Mouse (Mus musculus) midbrain, embryonic 11.5 days (tissue): ENCODE measurements around the gene Xkr8. TPM values are rescaled to one million over a fixed set of nuclear protein-coding genes. Genes with fewer than 3 reads are reported as not detected.
"Not testable (repeated sequence)": the region's sequence is repeated elsewhere in the genome, so short reads cannot be mapped to it uniquely, and the experiment has no call there.

Source experiments
- ATAC-seq: fragments of 200-750 bp; cut with Nextera tagmentation; 2 replicates; pipeline ENCODE4 v1.8.0; 2017; ENCODE audit warnings: moderate TSS enrichment, moderate library complexity; ENCODE audit not compliant: low FRiP score
- DNase-seq: peaks from one replicate; pipeline ENCODE4 v3.0.0; 2015; ENCODE audit warnings: low spot score; ENCODE audit errors: missing footprints
- H3K27ac ChIP-seq: fragments of 300-500 bp; sonication (generic); 2 replicates; pipeline ENCODE4 v1.5.1; 2014; ENCODE audit warnings: low read depth, low read length
- H3K27me3 ChIP-seq: fragments of 300-500 bp; sonication (generic); 2 replicates; pipeline ENCODE4 v1.6.1; 2014; ENCODE audit warnings: mild to moderate bottlenecking, low read length, moderate library complexity, mixed read lengths; ENCODE audit not compliant: control insufficient read depth, insufficient read depth
- H3K36me3 ChIP-seq: fragments of 300-500 bp; sonication (generic); 2 replicates; pipeline ENCODE4 v1.6.1; 2014; ENCODE audit warnings: mild to moderate bottlenecking, low read length, moderate library complexity, mixed read lengths; ENCODE audit not compliant: control insufficient read depth, insufficient read depth
- H3K4me1 ChIP-seq: fragments of 300-500 bp; sonication (generic); 2 replicates; pipeline ENCODE4 v1.6.1; 2014; ENCODE audit warnings: low read length; ENCODE audit not compliant: control insufficient read depth, insufficient read depth
- H3K4me2 ChIP-seq: fragments of 300-500 bp; sonication (generic); 2 replicates; pipeline ENCODE4 v1.6.1; 2014; ENCODE audit warnings: mild to moderate bottlenecking, moderate library complexity
- H3K4me3 ChIP-seq: fragments of 300-500 bp; sonication (generic); 2 replicates; pipeline ENCODE4 v1.5.1; 2014; ENCODE audit warnings: low read depth, low read length
- H3K9ac ChIP-seq: fragments of 300-500 bp; sonication (generic); 2 replicates; pipeline ENCODE4 v1.6.1; 2014; ENCODE audit warnings: low read length
- H3K9me3 ChIP-seq: fragments of 300-500 bp; sonication (generic); 2 replicates; pipeline ENCODE4 v1.6.1; 2016; ENCODE audit warnings: low read length; ENCODE audit not compliant: control insufficient read depth
- WGBS: fragments of 180-500 bp; shearing (Covaris S2); extraction: QIAGEN DNeasy Blood & Tissue Kit; methylation state at CpG from one replicate; pipeline ENCODE4 v1.1.7; 2014; 5-methylcytosine and 5-hydroxymethylcytosine counted together
- polyA plus RNA-seq: library from polyadenylated mRNA; unstranded; fragments of >200 nt; fragmentation: Nextera tagmentation; extraction: Ambion mirVana; gene quantifications from 2 replicates; pipeline ENCODE4 v1.2.1, GENCODE M21; 2014

The Xkr8 gene
- 3.5 and 4.5 TPM in 2 replicates for polyA plus RNA-seq

DNA sequence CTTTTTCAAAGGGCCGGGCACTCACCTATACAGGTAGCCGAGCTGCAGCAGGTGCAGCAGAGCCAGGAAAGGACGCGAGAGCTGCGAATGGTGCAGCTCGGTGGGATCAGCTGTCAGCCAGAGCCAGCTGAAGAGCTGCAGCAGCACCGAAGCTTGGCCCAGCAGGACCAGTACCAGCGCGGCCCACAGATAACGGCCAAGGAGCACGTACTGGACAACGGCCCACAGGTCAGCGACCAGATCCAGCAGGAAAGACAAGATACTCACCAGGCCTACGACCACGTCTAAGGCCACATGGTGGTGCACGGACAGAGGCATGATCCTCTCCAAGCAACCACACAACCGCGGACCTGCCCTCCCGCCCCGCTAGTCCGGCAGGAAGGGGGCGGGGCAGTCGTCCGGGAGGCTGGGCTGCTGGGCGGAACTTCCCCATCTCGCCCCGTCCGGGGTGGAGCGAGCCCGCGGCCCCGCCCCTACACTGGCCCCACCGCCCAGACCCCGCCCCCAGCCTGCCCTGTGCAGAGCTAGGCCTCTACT lies at the start of gene Xkr8:
Xkr8 (minus strand) TSS at position 399 of the 537 bp plus-strand sequence.
- H3K9me3 ChIP-seq = no peaks in the 10 kb centered on the region
- 2% methylated on average over 34 of the region's 34 CpGs for WGBS
- peak; percentile 98 for ATAC-seq
- H3K27me3 ChIP-seq = no peaks in the 10 kb centered on the region
- peak within 1 kb of the TSS; percentile 57 for H3K4me3 ChIP-seq
- H3K27ac ChIP-seq = no peak within 1 kb of the TSS
- DNase-seq = peak; percentile 98
- peak within 1 kb of the TSS; percentile 89 for H3K4me2 ChIP-seq
- peak within 1 kb of the TSS; percentile 67 for H3K9ac ChIP-seq
- H3K36me3 ChIP-seq = no peaks in the 10 kb centered on the region
- peaks cover 4% of the 10 kb centered on the region for H3K4me1 ChIP-seq

DNA sequence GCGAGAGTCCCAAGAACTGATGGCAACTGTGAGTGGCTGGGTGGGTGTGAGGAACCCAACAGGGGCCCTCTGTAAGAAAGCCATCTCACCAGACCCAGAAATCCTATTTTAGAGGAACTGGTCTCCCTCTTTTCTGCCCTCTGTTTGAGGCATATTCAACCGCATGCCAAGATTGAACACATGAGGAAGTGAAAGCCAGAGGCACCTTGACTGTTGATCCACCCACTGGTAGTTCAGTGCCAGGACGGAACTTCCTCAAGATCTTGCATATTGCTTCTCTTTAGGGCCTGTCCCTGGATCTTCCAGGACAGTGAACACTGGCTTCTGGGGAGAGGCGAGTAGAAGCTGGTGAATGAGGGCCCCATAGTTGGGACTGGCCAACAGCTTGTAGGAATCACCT lies 47.9 kb upstream of the Xkr8 start:
- peaks cover 23% of the 10 kb centered on the region for H3K36me3 ChIP-seq

DNA sequence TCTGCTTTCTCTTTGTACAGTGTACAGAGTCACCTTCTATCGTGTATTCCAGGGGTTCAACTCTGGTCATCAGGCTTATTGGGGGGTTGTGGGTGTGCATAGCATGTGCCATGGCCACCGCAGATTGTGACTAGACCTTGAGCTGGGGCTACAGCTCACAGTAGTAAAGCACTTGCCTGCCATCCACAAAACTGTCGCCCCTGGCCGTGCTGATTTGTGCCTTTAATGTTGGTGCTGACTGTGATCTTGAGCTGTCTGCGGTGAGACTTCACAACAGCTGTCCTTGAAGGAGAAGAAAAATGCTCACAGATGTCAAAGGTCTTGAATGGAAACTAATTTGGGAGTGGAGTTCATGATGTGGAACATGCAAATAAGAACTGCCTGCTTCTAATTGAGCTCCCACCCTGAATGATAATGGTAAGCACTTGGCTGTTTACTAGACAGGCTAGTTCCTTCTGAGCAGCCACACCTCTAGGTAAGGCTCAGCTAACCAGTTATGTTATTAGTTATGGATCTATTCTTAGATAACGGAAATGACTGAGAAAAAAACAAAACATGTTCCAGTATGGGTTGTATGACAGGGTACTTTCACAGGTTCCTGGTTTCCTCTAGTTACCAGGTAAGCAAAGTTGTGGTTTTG lies 46.3 kb upstream of the Xkr8 start:
- H3K4me3 ChIP-seq = no peak overlapping the region
- WGBS = 92% methylated on average over 6 of the region's 6 CpGs
- DNase-seq (peak; percentile 23), ATAC-seq (no peak)
- no peak overlapping the region for H3K4me2 ChIP-seq
- no peaks in the 10 kb centered on the region for H3K4me1 ChIP-seq
- peaks cover 25% of the 10 kb centered on the region for H3K36me3 ChIP-seq
- no peaks in the 10 kb centered on the region for H3K27me3 ChIP-seq
- H3K9me3 ChIP-seq = no peaks in the 10 kb centered on the region
- no peak overlapping the region for H3K9ac ChIP-seq
- no peak overlapping the region for H3K27ac ChIP-seq

More for the DNA sequence above, 47.9 kb upstream of the Xkr8 start:
- H3K9ac ChIP-seq = no peak overlapping the region
- H3K27ac ChIP-seq = no peak overlapping the region
- H3K4me1 ChIP-seq = no peaks in the 10 kb centered on the region
- no peak overlapping the region for H3K4me3 ChIP-seq
- H3K4me2 ChIP-seq = no peak overlapping the region
- no peaks in the 10 kb centered on the region for H3K9me3 ChIP-seq
- peak; percentile 77 for DNase-seq
- no peak for ATAC-seq
- 93% methylated on average over 4 of the region's 4 CpGs for WGBS
- H3K27me3 ChIP-seq = no peaks in the 10 kb centered on the region

DNA sequence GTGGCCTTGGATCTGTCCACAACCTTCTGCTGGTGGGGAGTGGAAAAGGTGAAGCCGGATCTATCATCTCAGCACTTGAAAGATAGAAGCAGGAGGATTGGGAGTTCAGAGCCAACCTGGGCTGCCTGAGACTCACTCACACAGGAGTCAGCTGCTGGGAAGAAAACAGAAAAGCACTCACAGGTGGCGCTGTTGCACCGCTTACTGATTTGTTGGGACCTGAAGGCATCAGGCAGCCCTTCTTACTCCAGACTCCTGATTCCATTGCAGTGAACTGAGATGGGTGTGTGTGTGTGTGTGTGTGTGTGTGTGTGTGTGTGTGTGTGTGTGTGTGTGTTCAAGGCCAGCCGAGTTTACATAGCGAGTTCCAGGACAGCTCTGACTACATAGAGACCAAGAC lies 44.4 kb upstream of the Xkr8 start:
- H3K4me3 ChIP-seq = no peak overlapping the region
- no peaks in the 10 kb centered on the region for H3K4me1 ChIP-seq
- 94% methylated on average over 5 of the region's 5 CpGs for WGBS
- ATAC-seq (no peak), DNase-seq (peak; percentile 85)
- no peaks in the 10 kb centered on the region for H3K27me3 ChIP-seq
- peaks cover 28% of the 10 kb centered on the region for H3K36me3 ChIP-seq
- H3K27ac ChIP-seq = no peak overlapping the region
- no peak overlapping the region for H3K4me2 ChIP-seq
- H3K9me3 ChIP-seq = no peaks in the 10 kb centered on the region
- no peak overlapping the region for H3K9ac ChIP-seq

DNA sequence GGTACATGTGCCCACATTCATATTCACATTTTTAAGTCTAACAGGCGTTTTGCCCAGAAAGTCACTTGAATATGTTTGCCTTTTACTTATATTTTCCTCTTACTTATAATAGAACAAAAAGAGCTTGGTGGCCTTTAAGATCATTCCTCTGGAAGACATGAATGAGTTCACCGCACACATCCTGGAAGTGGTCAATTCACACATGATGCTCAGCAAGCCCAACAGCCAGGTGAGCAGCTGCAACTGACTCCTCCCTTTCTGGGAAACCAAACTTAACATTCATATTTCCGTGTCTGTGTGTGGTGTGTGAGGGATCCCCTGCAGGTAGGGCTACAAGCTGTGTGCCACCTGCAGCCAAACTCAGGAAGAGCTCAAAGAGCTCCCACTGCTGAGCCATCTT lies 42.6 kb upstream of the Xkr8 start:
- H3K4me2 ChIP-seq = no peak overlapping the region
- no peaks in the 10 kb centered on the region for H3K9me3 ChIP-seq
- 94% methylated on average over 3 of the region's 3 CpGs for WGBS
- ATAC-seq (no peak), DNase-seq (peak; percentile 12)
- no peak overlapping the region for H3K9ac ChIP-seq
- no peaks in the 10 kb centered on the region for H3K4me1 ChIP-seq
- no peaks in the 10 kb centered on the region for H3K27me3 ChIP-seq
- H3K4me3 ChIP-seq = no peak overlapping the region
- H3K36me3 ChIP-seq = peaks cover 37% of the 10 kb centered on the region
- H3K27ac ChIP-seq = no peak overlapping the region

DNA sequence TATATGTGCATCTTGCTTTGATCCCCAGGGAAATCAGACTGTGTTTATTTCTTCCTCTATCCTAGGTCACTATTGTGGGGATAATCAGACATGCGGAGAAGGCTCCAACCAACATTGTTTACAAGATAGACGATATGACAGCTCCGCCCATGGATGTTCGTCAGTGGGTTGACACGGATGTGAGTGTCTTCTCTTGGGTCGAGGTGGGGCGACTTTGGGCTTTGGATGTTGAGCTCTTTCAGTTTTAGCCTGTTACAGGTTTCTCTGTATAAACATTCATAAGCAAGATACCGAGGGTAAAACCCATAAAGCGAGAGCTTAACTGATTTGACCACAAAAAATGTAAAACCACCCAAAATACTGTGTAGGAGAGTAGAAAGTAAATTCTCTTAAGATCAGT lies 39.4 kb upstream of the Xkr8 start:
- no peak for ATAC-seq
- Histone ChIP-seq H3K4me2 (no peak overlapping the region), H3K36me3 (peaks cover 24% of the 10 kb centered on the region), H3K4me3 (no peak overlapping the region), H3K9ac (no peak overlapping the region), H3K27ac (no peak overlapping the region), H3K4me1 (peaks cover 6% of the 10 kb centered on the region; the same call in 1 of the 2 replicates), H3K27me3 (no peaks in the 10 kb centered on the region), H3K9me3 (no peaks in the 10 kb centered on the region)
- DNase-seq = peak; percentile 73
- 94% methylated on average over 9 of the region's 9 CpGs for WGBS

DNA sequence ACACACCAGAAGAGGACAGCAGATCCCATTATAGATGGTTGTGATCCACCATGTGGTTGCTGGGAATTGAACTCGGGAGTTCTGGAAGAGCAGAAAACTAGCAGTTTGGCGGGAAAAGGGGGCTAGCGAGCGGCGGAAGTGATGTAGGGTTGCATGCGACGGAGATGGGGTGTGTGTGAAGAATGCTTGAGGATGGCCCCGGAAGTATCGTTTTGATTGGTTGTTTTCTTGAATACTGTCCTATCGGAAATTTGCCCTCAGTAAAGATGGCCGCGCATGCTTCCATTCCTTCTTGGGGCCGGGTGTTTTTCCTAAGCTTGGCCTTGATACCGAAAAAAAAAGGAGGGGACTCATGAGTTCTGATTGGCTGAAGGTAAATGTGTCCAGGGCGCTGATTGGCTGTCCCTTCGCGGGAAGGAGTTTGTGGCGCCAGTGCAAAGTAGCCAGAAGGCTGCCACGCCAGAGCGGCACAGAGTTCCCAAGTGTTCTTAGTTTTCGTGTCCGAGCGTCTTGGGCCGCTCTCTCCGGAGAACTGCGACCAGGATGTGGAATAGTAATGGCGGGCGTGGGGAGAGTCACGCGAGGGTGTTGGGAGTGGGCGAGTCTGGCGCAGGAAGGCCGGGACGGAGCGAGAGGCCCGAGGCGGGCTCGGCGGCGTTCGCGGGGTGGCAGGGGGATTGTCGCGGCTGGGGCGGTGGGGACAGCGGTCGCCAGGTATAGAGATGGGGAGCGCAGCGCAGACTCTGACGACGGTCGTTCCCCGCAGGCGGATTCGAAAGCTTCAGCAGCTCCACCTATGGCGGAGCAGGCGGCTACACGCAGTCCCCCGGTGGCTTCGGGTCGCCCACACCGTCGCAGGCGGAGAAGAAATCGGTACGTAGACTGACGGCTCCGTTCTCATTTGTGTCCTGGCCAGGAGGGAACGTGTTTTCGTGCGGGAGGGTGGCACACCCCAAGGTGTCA lies 35.8 kb upstream of the Xkr8 start, which contains the start of gene Rpa2:
Rpa2 (plus strand) TSS at position 419 of the 963 bp plus-strand sequence.
- H3K4me1 ChIP-seq = peaks cover 6% of the 10 kb centered on the region; the same call in 1 of the 2 replicates
- H3K27me3 ChIP-seq = no peaks in the 10 kb centered on the region
- DNase-seq (peak; percentile 100), ATAC-seq (peak; percentile 96)
- peak within 1 kb of the TSS; percentile 79 for H3K9ac ChIP-seq
- peak within 1 kb of the TSS; percentile 87 for H3K4me3 ChIP-seq
- peaks cover 12% of the 10 kb centered on the region for H3K36me3 ChIP-seq
- no peaks in the 10 kb centered on the region for H3K9me3 ChIP-seq
- H3K27ac ChIP-seq = no peak within 1 kb of the TSS
- under 1% methylated on average over 68 of the region's 71 CpGs for WGBS
- peak within 1 kb of the TSS; percentile 80 for H3K4me2 ChIP-seq

DNA sequence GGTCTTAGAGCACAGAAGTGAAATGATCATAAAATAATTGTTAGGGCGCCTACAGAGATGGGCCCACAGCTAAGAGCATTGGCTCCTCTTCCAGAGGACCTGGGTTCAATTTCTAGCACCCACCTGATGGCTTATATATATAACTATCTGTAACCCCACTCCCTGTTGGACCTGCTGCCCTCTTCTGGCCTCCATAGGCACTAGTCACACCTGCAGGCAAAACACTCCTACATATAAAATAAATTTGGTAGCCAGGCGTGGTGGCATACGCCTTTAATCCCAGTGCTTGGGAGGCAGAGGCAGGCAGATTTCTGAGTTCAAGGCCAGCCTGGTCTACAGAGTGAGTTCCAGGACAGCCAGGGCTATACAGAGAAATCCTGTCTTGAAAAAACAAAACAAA lies 30.8 kb upstream of the Xkr8 start:
- not testable (repeated sequence) for H3K36me3 ChIP-seq, DNase-seq, H3K9me3 ChIP-seq, H3K4me1 ChIP-seq, H3K27ac ChIP-seq, H3K9ac ChIP-seq, ATAC-seq, H3K27me3 ChIP-seq, H3K4me2 ChIP-seq, H3K4me3 ChIP-seq
- WGBS = 85% methylated on average over 3 of the region's 3 CpGs
